Mouse (Mus musculus) myocyte (in vitro differentiated cells): ENCODE measurements at regions not wholly inside any gene's neighbourhood (a gene's known extent, or its start where the extent isn't known, plus 50 kb on each side); places are given as distances from the start of the nearest gene placed in this dataset.

Experiments used
- H3K27me3 ChIP-seq: one replicate; pipeline ENCODE4 v1.6.1; 2011; ENCODE audit not compliant: control insufficient read depth, insufficient read depth, insufficient read length
- H3K36me3 ChIP-seq: one replicate; pipeline ENCODE4 v1.6.1; 2011; ENCODE audit not compliant: control insufficient read depth, insufficient read depth
- H3K4me2 ChIP-seq: one replicate; pipeline ENCODE4 v1.6.1; 2011; ENCODE audit warnings: low read depth, control low read depth
- H3K4me3 ChIP-seq: one replicate; pipeline ENCODE4 v1.5.1; 2011; ENCODE audit warnings: mild to moderate bottlenecking, control low read depth, moderate library complexity
- H3K79me2 ChIP-seq: one replicate; pipeline ENCODE4 v1.6.1; 2011; ENCODE audit not compliant: control insufficient read depth, insufficient read depth
- H3ac ChIP-seq: one replicate; pipeline ENCODE4 v1.6.1; 2011; ENCODE audit not compliant: control insufficient read depth, insufficient read length
- CEBPB ChIP-seq: IDR thresholded peaks from 2 replicates; pipeline ENCODE4 v1.6.1; 2011; ENCODE audit warnings: mild to moderate bottlenecking, moderate library complexity; ENCODE audit not compliant: poor library complexity, insufficient read depth, severe bottlenecking
- E2F4 ChIP-seq: IDR thresholded peaks from one replicate; pipeline ENCODE4 v1.6.1; 2011; ENCODE audit warnings: mild to moderate bottlenecking, control low read depth, moderate library complexity; ENCODE audit not compliant: insufficient read depth
- MAX ChIP-seq: IDR thresholded peaks from one replicate; pipeline ENCODE4 v1.6.1; 2011; ENCODE audit warnings: low read depth, mild to moderate bottlenecking, control low read depth
- MYOD1 ChIP-seq, 3 experiments: IDR thresholded peaks; one replicate each; pipeline ENCODE4 v1.6.1; 2011; ENCODE audit warnings: control low read depth in 2 of 3, low read depth in 2 of 3, mild to moderate bottlenecking in 2 of 3, moderate library complexity in 1 of 3; ENCODE audit not compliant: insufficient read length in 2 of 3, control insufficient read depth in 1 of 3
- MYOG ChIP-seq, 3 experiments: IDR thresholded peaks; one replicate each; pipeline ENCODE4 v1.6.1; 2011; ENCODE audit warnings: control low read depth in 2 of 3, low read depth in 2 of 3, mild to moderate bottlenecking in 2 of 3; ENCODE audit not compliant: insufficient read length in 2 of 3, control insufficient read depth in 1 of 3, insufficient read depth in 1 of 3
- POLR2A ChIP-seq: IDR thresholded peaks from one replicate; pipeline ENCODE4 v1.6.1; 2011; ENCODE audit warnings: low read depth, mild to moderate bottlenecking, control low read depth, moderate library complexity; ENCODE audit not compliant: insufficient read length
- POLR2AphosphoS2 ChIP-seq: IDR thresholded peaks from one replicate; pipeline ENCODE4 v1.6.1; 2011; ENCODE audit warnings: low read depth, control low read depth; ENCODE audit not compliant: insufficient read length
- REST ChIP-seq: IDR thresholded peaks from one replicate; pipeline ENCODE4 v1.6.1; 2011; ENCODE audit warnings: mild to moderate bottlenecking, control low read depth, moderate library complexity; ENCODE audit not compliant: insufficient read depth, insufficient read length
- SRF ChIP-seq: IDR thresholded peaks from one replicate; pipeline ENCODE4 v1.6.1; 2011; ENCODE audit warnings: low read depth; ENCODE audit not compliant: control insufficient read depth, insufficient read length
- TCF12 ChIP-seq: IDR thresholded peaks from one replicate; pipeline ENCODE4 v1.6.1; 2011; ENCODE audit warnings: mild to moderate bottlenecking, control low read depth; ENCODE audit not compliant: poor library complexity, insufficient read depth, severe bottlenecking
- TCF3 ChIP-seq: IDR thresholded peaks from one replicate; pipeline ENCODE4 v1.6.1; 2011; ENCODE audit warnings: low read depth, control low read depth; ENCODE audit not compliant: insufficient read length
- USF1 ChIP-seq: IDR thresholded peaks from one replicate; pipeline ENCODE4 v1.6.1; 2011; ENCODE audit warnings: low read depth, mild to moderate bottlenecking, control low read depth, moderate library complexity

GRCm38 (mm10) chr5:64678706-64679105, 124.5 kb upstream of the Klf3 start:
- TF ChIP-seq REST (no peak), E2F4 (no peak)
- Histone ChIP-seq H3K79me2 (no peaks in the 10 kb centered on the region), H3K4me2 (no peak overlapping the region), H3ac (no peak overlapping the region), H3K27me3 (no peaks in the 10 kb centered on the region), H3K36me3 (no peaks in the 10 kb centered on the region), H3K4me3 (no peak overlapping the region)

DNA sequence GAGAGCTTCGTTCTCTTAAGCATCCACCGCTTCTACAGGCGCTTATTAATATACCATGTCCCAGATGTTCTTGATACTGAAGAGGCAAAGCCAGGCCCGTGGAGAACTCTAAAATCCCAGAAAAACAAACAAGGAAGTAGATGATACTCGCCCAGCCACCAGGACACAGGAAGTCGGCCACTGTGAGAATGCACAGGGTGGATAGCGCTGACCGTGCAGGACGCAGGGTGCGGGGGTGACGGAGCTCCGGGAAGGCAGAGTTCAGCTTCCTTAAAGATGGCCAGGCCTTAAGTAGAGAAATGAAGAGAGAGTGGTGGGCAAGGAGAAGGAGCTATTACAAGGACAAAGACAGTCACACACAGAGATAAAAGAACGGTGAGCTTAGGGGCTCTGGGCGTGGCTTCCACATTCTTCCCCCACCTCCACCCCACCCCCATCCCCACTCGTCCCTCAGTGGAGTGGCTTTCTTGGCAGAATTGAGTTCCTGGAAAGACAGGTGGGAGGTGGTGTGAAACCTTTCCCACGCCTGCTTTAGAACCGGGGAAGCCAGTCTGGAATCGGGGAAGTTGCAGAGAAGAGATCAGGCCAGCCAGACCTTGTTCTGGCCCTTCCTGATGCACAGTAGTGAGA, 123.1 kb upstream of the Klf3 start:
- H3K27me3 ChIP-seq = no peaks in the 10 kb centered on the region
- no peaks in the 10 kb centered on the region for H3K79me2 ChIP-seq
- no peaks in the 10 kb centered on the region for H3K36me3 ChIP-seq
- H3ac ChIP-seq = no peak overlapping the region
- TF ChIP-seq MYOD1 (IDR thresholded peaks at IDR 0.05; ENCODE audit: control insufficient read depth in 1 of 3, insufficient read length in 2 of 3, low read depth in 2 of 3) (no peak), USF1 (no peak), TCF12 (no peak), POLR2AphosphoS2 (no peak), E2F4 (no peak), MYOG (IDR thresholded peaks at IDR 0.05; ENCODE audit: control insufficient read depth in 1 of 3, insufficient read depth in 1 of 3, insufficient read length in 2 of 3, low read depth in 2 of 3) (no peak), POLR2A (no peak), CEBPB (no peak), MAX (no peak)
- no peak overlapping the region for H3K4me3 ChIP-seq
- no peak overlapping the region for H3K4me2 ChIP-seq

DNA sequence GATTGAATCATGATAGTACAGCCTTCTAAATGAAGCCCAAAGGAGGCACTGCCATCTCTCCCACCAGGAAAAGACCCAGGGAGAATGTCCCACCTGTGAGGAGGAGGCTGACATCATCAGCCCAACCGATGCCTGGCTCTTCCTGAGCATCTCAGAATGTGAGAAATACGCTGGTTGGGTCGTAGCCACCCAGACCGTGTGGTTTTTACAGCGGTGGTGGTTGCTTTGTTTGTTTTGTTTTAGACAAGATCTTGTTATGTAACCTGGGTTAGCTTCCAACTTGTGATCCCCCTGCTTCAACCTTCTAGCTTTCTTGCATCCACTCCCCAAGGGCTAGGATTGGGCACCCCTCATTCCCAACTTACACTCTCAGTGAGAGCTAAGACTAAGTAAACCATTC, 122.0 kb upstream of the Klf3 start:
- TF ChIP-seq MYOD1 (IDR thresholded peaks at IDR 0.05; ENCODE audit: control insufficient read depth in 1 of 3, insufficient read length in 2 of 3, low read depth in 2 of 3) = no peak
- TF ChIP-seq POLR2A = no peak
- TF ChIP-seq CEBPB = no peak
- Histone ChIP-seq H3ac (no peak overlapping the region), H3K4me2 (no peak overlapping the region)

DNA sequence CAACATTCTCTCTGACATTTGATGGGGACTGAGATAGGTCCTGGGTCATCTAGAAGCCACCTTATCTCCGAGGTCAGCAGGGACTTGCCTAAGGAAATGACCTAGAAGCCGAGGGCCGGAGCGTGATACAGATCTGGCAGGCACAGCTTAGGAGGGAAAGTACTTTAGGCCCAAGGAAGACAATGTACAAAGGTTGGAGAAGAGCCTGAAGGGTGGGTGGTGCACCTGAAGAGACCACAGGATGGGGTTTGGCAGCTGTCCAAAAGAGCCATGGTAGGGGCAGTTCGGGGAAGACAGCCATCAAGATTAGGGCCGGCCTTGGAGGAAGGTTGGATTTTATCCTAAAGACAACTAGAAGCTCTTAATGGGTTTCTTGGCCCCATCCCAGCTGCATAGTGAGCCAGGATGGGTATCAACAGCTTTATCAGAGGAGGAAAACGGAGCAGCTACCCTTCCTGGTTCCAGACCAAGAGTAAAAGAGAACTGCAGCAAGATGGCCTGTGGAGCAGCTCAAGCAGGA, 120.8 kb upstream of the Klf3 start:
- H3K4me2 ChIP-seq = no peak overlapping the region
- H3K4me3 ChIP-seq = no peak overlapping the region
- H3ac ChIP-seq = no peak overlapping the region
- no peaks in the 10 kb centered on the region for H3K27me3 ChIP-seq
- TF ChIP-seq MAX (no peak), CEBPB (no peak), POLR2A (no peak), USF1 (no peak), TCF12 (no peak)
- no peaks in the 10 kb centered on the region for H3K36me3 ChIP-seq
- no peaks in the 10 kb centered on the region for H3K79me2 ChIP-seq

More for the DNA sequence above, 122.0 kb upstream of the Klf3 start:
- no peaks in the 10 kb centered on the region for H3K79me2 ChIP-seq
- H3K27me3 ChIP-seq = no peaks in the 10 kb centered on the region
- H3K36me3 ChIP-seq = no peaks in the 10 kb centered on the region
- H3K4me3 ChIP-seq = no peak overlapping the region

- H3K36me3 ChIP-seq = no peaks in the 10 kb centered on the region
Measured at GRCm38 (mm10) chr5:64683419-64683818, 119.8 kb upstream of the Klf3 start.

DNA sequence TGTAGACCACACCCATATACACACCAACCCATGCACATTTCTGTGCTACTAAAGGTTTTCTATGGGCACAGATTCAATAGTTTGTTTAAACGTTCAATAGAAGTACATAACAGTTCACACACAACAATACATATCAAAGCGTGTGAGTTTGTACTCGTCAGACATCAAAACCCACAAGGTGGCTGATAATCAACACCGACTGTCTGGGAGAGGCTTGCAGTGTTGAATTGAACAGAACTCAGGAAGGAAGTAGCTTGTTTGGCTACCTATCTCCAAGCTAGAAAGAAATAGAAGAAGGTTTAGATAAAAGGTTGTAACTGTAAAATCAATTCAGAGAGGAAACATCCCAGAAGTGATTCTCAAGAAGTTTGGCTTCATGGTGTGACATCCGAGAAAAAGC, 118.9 kb upstream of the Klf3 start:
- Histone ChIP-seq H3K79me2 (no peaks in the 10 kb centered on the region), H3ac (no peak overlapping the region), H3K36me3 (no peaks in the 10 kb centered on the region), H3K4me2 (no peak overlapping the region), H3K4me3 (no peak overlapping the region), H3K27me3 (no peaks in the 10 kb centered on the region)
- no peak for TF ChIP-seq CEBPB
- no peak for TF ChIP-seq USF1
- no peak for TF ChIP-seq TCF12
- no peak for TF ChIP-seq MAX
- no peak for TF ChIP-seq MYOG (IDR thresholded peaks at IDR 0.05; ENCODE audit: control insufficient read depth in 1 of 3, insufficient read depth in 1 of 3, insufficient read length in 2 of 3, low read depth in 2 of 3)
- TF ChIP-seq POLR2AphosphoS2 = no peak
- TF ChIP-seq E2F4 = no peak
- TF ChIP-seq MYOD1 (IDR thresholded peaks at IDR 0.05; ENCODE audit: control insufficient read depth in 1 of 3, insufficient read length in 2 of 3, low read depth in 2 of 3) = no peak
- TF ChIP-seq REST = no peak
- no peak for TF ChIP-seq POLR2A
- TF ChIP-seq TCF3 = no peak
- TF ChIP-seq SRF = no peak

More at GRCm38 (mm10) chr5:64683419-64683818, 119.8 kb upstream of the Klf3 start:
- no peaks in the 10 kb centered on the region for H3K79me2 ChIP-seq
- H3ac ChIP-seq = no peak overlapping the region
- no peaks in the 10 kb centered on the region for H3K27me3 ChIP-seq
- TF ChIP-seq MAX (no peak), E2F4 (no peak), TCF3 (no peak), POLR2AphosphoS2 (no peak)
- H3K4me3 ChIP-seq = no peak overlapping the region
- H3K4me2 ChIP-seq = no peak overlapping the region
